Mouse (Mus musculus) MN1 (cell line): ENCODE data around the gene Vwf.

Experiments used
- DNase-seq: peaks from one replicate; pipeline ENCODE4 v3.0.0-alpha.2; 2016; ENCODE audit warnings: low spot score

Vwf gene

DNA sequence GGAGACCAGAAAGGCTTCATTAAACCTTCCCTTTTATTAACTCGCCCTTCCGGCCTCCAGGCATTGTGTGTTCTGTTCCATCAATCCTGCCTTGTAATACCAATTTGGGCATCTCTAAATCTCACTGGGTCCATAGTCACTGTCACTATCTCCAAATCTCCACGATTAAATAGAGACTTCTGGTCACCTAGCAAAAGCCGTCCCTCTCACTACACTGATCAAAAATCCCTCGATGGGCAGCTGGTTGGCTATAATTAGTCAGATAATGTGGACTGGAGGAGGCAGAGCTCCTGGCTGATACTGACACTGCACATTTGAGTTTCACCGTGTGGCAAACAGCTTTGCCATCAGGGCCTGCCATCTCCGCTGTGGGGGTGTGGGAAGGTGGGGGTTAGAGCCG lies 42.5 kb downstream of the Vwf start:
- DNase-seq = peak; percentile 67

DNA sequence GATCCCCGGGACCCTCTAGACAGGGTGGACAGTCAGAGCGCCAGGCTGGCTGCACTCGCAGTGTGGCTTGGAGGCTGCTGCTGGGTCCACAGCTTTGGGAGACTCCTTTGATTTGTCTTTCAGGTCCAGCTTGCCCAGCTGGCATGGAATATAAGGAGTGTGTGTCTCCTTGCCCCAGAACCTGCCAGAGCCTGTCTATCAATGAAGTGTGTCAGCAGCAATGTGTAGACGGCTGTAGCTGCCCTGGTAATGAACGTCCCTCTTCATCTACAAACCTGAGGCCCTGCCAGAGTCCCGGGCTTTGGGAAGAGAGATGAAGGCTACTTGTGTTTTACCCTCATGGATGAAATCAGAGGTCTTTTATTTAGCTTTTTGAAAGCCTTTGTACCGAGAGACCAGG lies 43.5 kb downstream of the Vwf start:
- no peak for DNase-seq

DNA sequence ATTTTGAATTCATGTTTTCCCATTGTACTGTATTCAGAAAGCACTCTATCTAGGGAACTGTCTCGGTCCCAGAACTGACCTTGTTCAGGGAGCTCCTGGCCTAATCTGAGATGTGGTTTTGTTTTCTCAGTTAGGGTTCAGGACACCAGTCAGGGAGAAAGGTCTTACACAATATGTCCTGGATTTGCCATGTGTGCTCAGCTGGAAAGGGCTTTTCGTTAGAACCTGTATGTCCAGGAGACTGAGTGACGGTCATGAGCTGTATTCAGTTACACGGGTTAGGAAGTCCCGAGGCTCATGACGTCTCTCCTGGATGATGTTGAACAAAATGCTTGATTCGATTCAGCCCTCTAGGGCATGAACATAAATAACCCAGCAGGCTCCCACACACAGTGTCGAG lies 43.9 kb downstream of the Vwf start:
- DNase-seq = no peak

DNA sequence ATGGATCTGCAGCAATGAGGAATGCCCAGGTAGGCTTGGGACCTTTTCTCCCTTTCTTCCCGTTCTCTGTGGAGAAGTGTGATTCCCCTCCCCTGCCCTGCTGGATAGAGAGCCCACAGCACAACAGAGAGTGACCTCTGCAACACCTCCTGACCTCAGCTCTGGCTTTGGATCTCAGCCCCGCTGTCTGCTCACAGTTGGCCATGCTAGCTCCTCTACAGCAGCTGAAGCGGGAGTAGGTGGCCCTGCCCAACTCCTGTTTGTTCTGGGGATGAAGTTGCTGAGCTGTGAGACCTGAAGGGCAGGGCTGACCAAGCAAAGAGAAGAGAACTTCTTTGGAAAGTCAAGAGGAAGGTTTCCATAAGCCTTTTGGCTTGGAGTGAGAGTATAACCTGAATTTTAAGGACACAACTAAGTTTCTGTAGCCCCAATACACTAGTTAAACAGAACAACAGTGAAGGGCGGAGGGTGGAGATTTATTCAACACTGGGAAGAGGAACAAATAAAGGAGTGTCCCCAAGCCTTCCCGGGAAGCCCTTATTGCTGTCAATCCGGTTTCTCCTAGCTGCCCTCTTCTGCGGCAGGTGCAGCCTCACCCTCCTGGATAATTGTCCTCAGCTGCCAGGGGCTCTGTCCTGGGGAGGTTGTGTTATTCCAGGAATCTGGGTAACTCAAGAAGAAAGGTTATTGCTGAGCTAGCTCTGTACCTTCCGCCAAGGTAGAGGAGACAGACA lies 45.2 kb downstream of the Vwf start:
- DNase-seq = no peak

DNA sequence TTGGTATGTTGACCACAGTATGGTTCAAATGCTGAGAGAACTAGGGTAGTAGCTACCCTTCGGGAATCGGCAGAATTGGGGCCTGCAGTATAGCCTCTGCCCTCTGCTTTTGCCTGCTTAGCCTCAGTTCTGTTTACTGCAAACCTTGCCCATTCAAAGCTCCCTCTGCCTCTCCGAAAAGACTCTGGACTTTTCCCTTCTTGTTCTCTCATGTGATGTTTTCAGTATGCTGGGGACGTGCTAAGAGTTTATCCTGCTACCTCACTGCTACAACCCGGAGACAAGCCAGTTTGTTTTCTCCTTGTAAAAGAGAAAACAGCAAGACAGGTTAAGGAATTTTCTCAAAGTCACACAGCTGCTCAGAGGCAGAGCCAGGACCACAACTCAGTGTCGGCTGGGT lies 46.0 kb downstream of the Vwf start:
- DNase-seq = no peak

DNA sequence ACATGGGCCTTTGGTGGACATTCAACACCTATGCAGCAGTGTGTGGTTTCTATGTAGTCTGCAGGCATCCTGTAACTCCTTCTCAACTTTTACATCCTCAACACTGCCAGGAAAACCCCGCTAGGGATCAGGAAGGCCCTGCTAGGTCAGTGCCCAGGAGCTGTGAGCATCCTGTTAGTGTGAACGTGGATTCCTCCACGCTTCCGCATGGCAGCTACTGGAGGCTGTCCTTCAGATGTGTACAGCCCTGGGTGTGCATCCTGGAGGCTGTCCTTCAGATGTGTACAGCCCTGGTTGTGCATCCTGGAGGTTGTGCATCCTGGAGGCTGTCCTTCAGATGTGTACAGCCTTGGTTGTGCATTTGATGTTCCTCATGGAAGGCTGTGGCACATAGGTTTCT lies 47.7 kb downstream of the Vwf start:
- DNase-seq = no peak

DNA sequence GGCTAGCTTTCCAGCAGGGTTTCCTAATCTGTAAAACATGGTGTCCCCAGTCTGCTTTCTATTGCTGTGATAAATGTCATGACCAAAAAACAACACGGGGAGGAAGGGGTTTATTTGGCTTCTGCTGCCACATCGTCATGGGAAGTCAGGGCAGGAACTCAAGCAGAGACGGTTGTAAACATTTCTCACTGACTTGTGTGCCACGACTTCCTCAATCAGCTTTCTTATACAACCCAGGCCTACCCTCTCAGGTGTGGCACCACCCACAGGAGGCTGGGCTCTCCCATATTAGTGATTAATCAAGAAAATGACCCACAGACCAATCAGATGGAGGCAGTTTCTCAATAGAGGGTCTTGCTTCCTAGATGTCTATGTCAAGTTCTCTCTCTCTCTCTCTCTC lies 48.3 kb downstream of the Vwf start:
- DNase-seq = no peak

DNA sequence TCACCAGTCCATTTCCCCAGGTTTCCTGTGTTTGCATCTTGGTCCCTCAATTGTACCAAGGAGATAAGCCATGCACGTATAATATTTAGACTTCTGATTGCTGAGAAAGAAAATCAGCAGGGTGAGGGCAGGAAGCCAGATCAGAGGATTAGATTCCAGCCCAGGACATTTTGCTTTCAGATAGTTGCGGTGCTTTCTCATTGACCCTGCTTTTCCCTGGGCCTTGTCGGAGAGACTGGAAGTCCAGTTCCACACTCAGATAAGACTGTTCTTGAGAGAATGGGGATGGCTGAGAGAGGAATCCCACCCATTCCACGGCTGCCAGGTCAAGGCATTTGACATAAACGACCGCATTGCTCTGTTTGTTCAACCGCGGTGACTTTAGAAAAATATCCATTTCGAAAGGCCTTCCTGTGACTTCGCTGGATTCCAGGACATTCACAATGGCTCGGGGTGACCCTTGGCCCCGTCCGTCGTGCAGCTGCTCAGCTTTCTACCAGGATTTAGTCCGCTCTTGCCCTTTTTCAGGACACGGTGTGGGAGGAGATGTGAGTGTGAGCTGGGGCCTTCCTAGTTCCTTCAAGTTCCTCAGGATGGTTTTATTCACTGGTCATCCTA lies 50.2 kb downstream of the Vwf start:
- DNase-seq = no peak

DNA sequence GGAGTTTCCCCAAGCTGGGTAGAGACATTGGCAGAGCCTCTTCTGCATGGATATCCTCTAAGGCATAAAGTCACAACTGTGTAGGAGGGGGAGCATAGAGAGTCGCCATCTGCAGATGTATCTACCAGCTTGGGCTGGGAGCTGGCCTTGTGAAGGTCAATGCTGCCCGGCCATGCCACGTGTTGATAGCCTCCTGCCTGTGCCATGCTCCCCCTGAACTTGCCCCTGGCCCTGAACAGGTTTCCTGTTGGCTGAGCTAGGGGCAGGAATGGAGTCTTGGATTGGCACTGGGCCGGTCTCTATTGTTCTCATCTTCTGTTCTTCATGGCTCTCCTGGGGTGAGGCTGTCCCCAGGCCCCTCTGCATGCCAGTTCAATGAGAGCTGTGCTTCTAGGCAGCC lies 51.1 kb downstream of the Vwf start:
- DNase-seq = no peak

DNA sequence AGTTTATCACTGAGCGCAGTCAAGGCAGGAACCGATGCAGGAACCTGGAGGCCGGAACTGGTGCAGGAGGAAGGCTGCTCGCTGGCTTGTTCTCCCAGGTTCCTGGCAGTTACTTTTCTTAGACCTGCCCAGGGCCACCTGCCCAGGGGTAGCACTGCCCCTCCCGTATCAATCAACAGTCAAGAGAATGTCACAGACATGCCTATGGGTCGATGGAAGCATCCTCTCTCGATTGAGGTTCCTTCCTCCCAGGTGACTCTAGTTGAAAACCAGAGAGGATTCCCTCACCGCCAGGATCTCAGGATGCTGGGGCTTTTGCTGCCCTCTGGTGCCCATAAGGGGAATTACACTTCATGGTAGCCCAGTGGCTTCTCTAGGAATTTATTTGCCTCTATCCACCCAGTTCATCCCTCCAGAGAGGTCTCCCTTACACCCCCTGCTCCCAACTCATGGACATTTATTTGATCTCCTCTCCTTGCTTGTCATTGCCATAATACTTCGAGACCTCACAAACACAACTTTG lies 53.5 kb downstream of the Vwf start:
- DNase-seq = peak; percentile 84

DNA sequence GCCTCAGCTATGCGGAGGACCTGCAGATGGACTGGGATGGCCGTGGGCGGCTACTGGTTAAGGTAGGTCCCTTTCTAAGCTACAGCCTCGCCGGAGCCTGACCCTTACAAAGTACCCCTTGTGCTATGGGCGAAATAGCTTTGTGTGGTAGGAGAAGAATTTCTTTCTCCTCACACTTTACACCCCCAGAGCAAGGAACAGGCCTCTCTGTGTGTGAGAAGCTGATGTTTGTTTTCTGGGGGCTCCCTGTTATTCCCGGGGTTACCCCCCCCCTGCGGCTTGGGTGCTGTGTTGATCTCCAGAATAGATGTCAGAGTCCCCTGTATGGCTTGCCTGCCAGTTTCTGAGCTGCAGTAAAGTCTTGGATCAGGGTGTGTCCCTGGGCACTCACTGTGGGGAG lies 54.1 kb downstream of the Vwf start:
- no peak for DNase-seq

DNA sequence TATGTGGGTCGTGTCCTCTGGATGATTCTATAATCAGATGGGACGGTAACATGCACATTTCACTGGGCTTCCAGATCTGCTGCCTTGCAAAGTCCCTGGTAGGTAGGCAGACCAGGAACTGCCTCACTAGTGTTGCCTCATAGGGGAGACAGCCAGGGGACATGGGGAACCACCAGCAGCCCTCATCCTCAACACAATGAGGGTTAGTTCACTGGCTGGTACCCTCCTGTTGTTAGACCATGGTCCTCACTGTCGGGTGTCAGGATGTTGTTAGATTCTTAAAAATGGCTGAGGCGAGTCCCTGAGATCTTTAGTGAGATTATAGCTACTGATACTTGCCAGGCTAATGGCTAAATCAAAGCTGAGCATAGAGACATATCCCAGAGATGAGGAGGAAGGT lies 54.6 kb downstream of the Vwf start:
- DNase-seq = no peak

DNA sequence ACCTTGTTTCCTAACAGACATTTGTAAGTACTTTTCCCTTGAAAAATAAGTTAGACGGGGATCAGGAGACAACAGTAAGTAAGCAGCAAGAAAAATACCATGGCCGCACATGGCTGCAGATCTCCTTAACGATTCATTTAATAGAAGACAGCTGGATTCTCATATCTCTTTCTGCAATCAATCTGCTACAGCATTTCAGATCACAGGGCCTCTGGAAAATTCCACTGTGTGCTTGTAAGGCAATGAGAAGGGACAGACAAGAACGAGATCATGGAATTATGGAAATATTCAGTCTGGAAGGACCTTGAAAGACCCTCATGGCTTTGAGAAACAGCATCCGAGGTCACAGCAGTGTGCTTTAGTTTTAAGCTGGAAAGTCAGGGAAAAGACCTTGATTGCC lies 55.2 kb downstream of the Vwf start:
- peak; percentile 66 for DNase-seq

DNA sequence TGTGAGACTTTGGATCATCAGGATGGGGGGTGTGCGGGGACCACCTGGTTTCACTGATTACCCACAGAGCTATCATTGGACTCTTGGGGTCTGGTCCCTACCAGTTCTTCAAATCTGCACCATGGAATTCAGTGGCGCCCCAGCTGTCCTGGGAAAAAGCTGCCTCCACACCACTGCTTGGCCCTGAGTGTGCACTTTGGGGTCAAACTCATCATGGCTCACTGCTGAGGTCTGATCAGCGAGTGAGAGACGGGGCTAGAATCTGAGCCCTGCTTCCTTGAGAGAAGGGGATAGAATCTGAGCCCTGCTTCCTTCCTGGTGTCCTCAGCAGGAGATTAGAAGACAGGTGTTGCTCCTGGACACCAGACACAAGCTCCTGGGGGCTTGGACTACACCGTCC lies 55.8 kb downstream of the Vwf start:
- no peak for DNase-seq

DNA sequence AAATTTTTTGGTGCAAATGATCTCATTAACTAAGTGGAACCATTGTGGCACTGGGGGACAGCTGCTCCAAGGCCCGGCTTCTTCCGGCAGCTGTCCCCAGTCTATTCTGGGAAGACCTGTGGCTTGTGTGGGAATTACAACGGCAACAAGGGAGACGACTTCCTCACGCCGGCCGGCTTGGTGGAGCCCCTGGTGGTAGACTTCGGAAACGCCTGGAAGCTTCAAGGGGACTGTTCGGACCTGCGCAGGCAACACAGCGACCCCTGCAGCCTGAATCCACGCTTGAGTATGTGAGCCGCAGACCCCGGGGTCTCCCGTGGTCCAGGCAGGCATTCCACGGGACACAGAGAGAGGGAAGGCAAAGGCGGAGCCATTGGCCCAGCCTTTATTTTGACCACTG lies 56.7 kb downstream of the Vwf start:
- DNase-seq = peak; percentile 73

DNA sequence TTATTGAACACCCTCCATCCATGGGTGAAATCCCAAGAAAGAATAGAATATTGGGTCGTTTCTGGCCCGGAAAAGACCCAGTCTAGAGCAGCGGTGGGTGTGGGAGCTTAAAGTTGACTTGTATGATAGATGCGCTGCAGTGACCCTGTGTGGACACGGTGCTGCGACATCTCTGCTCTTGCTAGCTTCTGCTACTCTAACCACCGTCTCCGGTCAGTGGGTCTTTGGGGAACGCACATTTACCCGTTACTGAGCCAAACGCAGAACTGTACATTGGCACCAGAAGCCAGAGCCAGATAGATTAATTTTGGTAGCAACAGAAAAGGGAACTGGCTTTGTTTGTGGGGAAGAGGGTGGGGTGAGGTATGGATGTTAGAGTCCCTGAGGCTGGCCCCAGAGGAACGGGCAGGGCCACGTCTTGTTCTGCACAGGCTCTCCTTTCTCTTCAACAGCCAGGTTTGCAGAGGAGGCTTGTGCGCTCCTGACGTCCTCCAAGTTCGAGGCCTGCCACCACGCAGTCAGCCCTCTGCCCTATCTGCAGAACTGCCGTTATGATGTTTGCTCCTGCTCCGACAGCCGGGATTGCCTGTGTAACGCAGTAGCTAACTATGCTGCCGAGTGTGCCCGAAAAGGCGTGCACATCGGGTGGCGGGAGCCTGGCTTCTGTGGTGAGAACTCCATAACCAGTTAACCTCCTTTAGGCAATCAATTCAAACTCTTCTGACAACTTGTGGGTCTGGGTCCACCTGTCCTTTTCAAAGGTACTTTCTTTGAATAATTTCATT lies 57.3 kb downstream of the Vwf start:
- no peak for DNase-seq

DNA sequence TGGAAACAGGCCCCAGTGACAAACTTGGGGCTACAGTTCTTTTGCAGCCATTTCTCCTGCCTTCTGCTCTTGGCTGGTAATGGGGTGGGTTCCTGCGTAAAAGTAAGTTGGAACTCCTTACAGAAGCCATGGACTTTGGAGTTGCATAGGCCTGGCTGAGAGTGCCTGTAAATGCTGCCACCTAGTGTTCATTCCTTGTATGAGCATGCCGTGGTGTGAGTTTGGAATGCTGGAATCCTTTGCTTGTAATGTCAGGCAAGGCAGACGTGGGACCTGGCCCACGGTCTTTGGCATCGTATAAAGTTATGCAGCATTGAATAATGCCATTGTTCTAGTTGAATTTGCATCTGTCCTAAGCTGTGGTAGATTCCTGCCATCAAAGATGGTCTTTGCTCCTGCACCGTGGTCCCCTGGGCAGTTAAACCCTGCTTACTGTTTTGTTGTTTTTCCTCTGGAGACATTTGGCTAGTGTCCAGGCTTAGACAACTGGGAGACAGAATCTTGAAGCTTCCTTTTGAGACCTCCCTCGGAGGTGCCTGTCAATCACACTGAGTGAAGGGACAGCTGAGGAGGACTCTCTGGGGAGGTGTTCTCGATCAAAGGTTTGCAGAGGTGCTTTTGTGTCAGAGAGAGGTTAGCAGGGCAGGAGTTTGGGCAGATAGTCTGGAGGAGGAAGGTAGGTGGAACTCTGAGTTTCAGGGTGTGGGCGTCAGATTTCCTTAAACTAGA lies 58.1 kb downstream of the Vwf start:
- DNase-seq = peak; percentile 85

DNA sequence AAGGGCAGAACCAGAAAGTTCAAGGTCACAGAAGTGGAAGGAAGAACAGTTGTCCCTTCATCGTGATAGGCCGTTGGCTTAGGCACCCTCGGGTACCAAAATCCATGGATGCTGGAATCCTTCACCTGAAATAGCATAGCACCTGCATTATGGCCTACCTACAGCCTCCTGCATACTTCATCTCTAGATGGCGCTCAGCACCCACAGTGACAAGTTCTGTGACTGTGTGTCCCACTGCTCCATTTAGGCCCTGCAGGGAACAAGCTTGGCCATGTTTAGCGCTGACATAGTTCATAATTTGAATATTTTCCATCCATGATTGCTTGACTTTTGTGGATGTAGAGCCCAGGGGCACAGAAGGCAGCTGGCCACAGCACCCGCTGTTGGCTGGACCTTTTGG lies 62.5 kb downstream of the Vwf start:
- no peak for DNase-seq

DNA sequence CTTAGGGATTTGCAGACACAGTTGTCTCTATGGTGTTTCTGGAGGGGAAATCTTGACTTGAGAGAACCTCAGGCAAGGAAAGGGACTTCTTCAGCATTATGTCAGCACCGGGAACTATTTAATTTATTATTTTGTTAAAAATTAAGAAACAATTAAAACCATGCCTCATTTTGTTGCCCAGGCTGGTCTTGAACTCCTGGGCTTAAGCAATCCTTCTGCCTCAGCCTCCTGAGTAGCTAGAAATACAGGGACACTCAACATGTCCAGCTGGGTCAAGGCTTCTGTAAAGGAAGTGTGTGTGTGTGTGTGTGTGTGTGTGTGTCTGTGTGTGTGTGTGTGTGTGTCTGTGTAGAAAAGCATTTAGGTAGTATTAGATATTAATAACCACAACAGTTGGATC lies 71.3 kb downstream of the Vwf start:
- no peak for DNase-seq

DNA sequence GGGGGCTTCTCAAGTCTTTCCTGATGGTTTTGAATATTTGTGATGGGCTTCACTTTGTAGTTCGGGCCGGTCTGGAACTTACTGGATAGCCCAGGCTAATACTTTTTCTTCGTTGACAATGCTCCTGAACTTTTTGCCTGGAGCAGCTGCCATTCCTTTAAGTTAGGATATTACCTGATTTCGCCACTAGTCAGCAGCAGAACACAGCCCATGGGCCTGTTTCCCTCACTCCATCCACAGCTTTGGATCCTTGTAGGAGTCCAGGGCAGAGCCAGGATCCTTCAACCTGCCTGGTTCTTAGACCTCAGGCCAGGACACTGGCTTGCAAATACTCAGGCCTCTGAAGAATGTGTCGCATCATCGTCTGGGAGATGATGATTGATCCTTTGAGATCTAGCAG lies 74.2 kb downstream of the Vwf start:
- peak; percentile 29 for DNase-seq

DNA sequence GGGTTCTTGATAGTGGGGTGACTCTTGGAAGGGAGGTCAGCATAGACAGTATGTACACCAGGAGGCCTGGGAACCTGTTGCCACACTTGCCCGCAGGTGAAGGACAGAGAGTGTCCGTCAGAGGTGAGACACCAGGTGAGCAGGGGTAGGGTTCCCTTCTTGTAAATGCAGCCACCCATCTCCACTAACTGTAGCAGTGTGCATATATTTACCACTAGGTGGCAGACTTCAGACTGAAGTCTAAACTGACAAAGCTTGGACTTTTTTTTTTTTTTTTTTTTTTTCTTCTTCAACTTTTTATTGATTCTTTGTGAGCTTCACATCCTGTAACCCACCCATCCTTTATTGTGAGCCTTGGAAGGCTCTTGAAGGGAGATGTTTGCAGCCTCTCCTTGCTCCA lies 75.9 kb downstream of the Vwf start:
- DNase-seq = peak; percentile 36

DNA sequence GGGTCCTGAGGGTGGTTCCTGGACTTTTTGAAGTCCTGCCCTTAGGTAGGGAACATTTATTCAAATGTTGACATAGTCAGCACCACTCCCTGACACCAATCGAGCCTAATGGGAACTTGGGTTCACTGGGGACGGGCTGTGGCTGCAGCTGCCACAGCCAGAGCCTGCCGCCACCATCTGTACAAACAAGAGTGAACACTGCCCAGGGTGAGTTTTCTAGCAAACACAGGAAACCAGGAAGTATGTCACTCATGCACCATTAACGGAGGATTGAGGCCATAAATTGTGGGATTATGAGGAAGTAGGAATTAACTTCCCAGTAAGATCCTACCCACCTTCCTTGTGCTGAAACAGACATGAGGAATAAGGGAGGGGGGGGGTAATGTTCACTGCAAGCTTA lies 93.9 kb downstream of the Vwf start:
- DNase-seq = no peak

DNA sequence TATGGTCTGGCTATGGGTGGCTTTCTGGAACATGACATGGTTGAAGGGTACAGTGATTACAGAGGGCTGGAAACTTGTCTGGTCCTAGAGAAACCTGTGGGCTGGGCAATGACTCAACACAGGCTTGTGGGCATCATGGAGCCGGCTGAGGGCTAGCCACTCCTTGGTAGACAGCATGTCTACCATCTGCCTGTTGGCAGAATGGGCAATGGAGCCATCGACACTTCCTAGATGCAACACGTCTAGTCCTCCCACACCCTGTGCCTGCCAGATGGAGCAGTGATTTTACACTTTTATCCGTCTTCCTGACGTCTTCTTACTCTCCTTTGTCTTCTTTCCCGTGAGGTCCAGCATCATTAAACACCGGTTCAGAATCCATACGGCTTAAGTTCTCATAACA lies 94.6 kb downstream of the Vwf start:
- DNase-seq = no peak
